Mouse (Mus musculus) adrenal gland, postnatal 4 days (tissue): ENCODE results near the gene Gm2832. TPM values are rescaled to one million over a fixed set of nuclear protein-coding genes. Genes with fewer than 3 reads are reported as not detected.
A peak's percentile ranks its signal among the peaks of the same experiment; 100 is the strongest.
"Not testable (repeated sequence)": the region's sequence is repeated elsewhere in the genome, so short reads cannot be mapped to it uniquely, and the experiment has no call there.

Experiments
- DNase-seq, 2 experiments: peaks; one replicate each; pipeline ENCODE4 v3.0.0; 2021 to 2022; ENCODE audit warnings: low spot score in 2 of 2, mixed read lengths in 2 of 2
- long read RNA-seq, 2 experiments: library from polyadenylated mRNA; stranded (forward); transcript quantifications; one replicate each; pipeline ENCODE4 v2.0.0; 2021
- total RNA-seq, 2 experiments: library from RNA; stranded (reverse); gene quantifications; 2 replicates each; pipeline ENCODE4 v1.2.3; 2021

The Gm2832 gene
- total RNA-seq: not detected
- long read RNA-seq, experiment 1: 0 reads
- long read RNA-seq, experiment 2: 0 reads

DNA sequence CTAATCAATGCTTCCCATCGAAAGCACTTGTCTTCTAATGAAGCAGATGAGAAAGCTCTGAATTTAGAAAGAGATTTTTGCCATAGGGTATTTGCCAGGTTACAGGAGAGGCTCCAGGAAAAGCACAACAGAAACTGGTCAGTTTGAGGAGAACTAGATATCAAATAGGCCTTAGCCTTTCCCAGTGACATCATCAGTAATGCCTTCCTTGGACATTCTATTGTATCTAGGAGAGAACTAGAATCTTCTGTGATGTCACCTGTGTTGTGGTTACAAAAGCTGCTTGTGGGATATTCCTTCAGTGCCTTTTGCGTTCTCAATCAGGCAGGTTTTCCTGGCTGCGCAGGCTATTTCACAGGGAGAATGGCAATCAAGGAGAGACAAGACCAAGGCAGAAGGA is at the start of gene Gm2832:
Gm2832 (plus strand) TSS at position 301 of the 400 bp plus-strand sequence.
- DNase-seq: not testable (repeated sequence)

DNA sequence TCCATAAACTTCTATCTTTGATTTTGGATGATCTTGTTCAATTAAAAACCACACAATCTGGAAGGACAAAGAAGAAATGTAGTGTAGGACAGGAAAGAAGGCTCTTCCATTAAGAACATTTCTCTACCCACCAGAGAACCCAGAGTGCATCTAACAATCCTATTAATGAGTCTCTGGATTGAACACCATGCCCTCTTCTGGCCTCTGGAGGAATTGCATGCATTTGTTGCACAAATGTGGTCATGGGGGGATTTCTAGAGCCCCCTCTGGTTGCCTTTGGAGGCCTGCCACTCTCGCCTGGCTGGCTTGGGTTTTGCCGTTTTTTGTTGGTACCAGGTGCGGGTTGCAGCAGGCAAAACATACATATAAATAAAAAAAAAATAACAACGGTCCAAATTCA is 15.3 kb upstream of the Gm2832 start:
- DNase-seq: peak in 1 of 2 experiments; percentile 20

- DNase-seq: peak in 1 of 2 experiments; percentile 8
Observed at GRCm38 (mm10) chr14:41263853-41264755, 14.5 kb upstream of the Gm2832 start.

- DNase-seq: not testable (repeated sequence)
Observed at GRCm38 (mm10) chr14:41264756-41265566, 13.6 kb upstream of the Gm2832 start.

- DNase-seq: not testable (repeated sequence)
Observed at GRCm38 (mm10) chr14:41285965-41286364, 7.4 kb downstream of the Gm2832 start.

Other genes with a start within 250 kb of the Gm2832 start
- gene Dydc2, start 209.6 kb upstream of the Gm2832 start, total RNA-seq: under 1 TPM; 0.65 to 0.76 TPM
- gene Dydc1, start 205.9 kb upstream of the Gm2832 start, total RNA-seq: under 1 TPM in 1 of 2 experiments, not detected in 1; 0.31 TPM
- gene Mat1a, start 173.8 kb upstream of the Gm2832 start, total RNA-seq: 10 to 100 TPM in 1 of 2 experiments, 1 to 10 TPM in 1; 6.4 to 97.7 TPM
- under 1 TPM in 1 of 2 experiments, not detected in 1; 0.34 TPM for gene Sftpa1, start 147.0 kb upstream of the Gm2832 start, total RNA-seq
- 10 to 100 TPM in 1 of 2 experiments, under 1 TPM in 1; 0.36 to 12.9 TPM for gene Mbl1, start 127.3 kb upstream of the Gm2832 start, total RNA-seq
- not detected for gene Sftpd, start 93.7 kb upstream of the Gm2832 start, total RNA-seq
- not detected for gene Gm5798, start 69.8 kb downstream of the Gm2832 start, total RNA-seq
- gene Gm7945, start 107.6 kb downstream of the Gm2832 start, total RNA-seq: not detected
- not detected for gene Gm6482, start 129.5 kb downstream of the Gm2832 start, total RNA-seq
- gene Gm7954, start 174.7 kb downstream of the Gm2832 start, total RNA-seq: not detected
- not detected for gene Gm3486, start 210.7 kb downstream of the Gm2832 start, total RNA-seq